Mouse (Mus musculus) right cerebral cortex, adult 2 months (tissue): ENCODE measurements around the gene Fam171a2.
"Not testable (repeated sequence)": the region's sequence is repeated elsewhere in the genome, so short reads cannot be mapped to it uniquely, and the experiment has no call there.

ENCODE experiments used
- DNase-seq, 2 experiments: peaks; one replicate each; pipeline ENCODE4 v3.0.0; 2021 to 2022; ENCODE audit warnings: low spot score in 2 of 2

Fam171a2 gene

GRCm38 (mm10) chr11:102410345-102410744 lies 37.1 kb downstream of the Fam171a2 start:
- DNase-seq, result not testable (repeated sequence)

GRCm38 (mm10) chr11:102409795-102410330 lies 37.6 kb downstream of the Fam171a2 start:
- DNase-seq, result no peak

GRCm38 (mm10) chr11:102408888-102409794 lies 38.3 kb downstream of the Fam171a2 start:
- DNase-seq, result no peak

GRCm38 (mm10) chr11:102408344-102408876 lies 39.1 kb downstream of the Fam171a2 start:
- peak; percentile 97 to 98 for DNase-seq

GRCm38 (mm10) chr11:102407834-102408215 lies 39.7 kb downstream of the Fam171a2 start, which contains the start of gene Slc25a39:
Gene Slc25a39 (minus strand): TSS chr11:102407946.
- DNase-seq, result no peak

- DNase-seq, result peak; percentile 77 to 87
These were observed 40.3 kb downstream of the Fam171a2 start for GRCm38 (mm10) chr11:102406900-102407833.

GRCm38 (mm10) chr11:102406401-102406800 lies 41.1 kb downstream of the Fam171a2 start:
- no peak for DNase-seq

GRCm38 (mm10) chr11:102405544-102406285 lies 41.8 kb downstream of the Fam171a2 start:
- DNase-seq, result no peak

GRCm38 (mm10) chr11:102404161-102405010 lies 43.1 kb downstream of the Fam171a2 start:
- no peak for DNase-seq

- no peak for DNase-seq
These were observed 43.8 kb downstream of the Fam171a2 start for GRCm38 (mm10) chr11:102403657-102404056.

GRCm38 (mm10) chr11:102401898-102402500 lies 45.5 kb downstream of the Fam171a2 start:
- DNase-seq, result no peak

- no peak for DNase-seq
These were observed 46.9 kb downstream of the Fam171a2 start for GRCm38 (mm10) chr11:102400513-102401084.

- peak in 1 of 2 experiments; percentile 25 for DNase-seq
These were observed 47.8 kb downstream of the Fam171a2 start for GRCm38 (mm10) chr11:102399610-102400072.

GRCm38 (mm10) chr11:102399107-102399506 lies 48.4 kb downstream of the Fam171a2 start:
- DNase-seq, result no peak

GRCm38 (mm10) chr11:102398007-102398825 lies 49.3 kb downstream of the Fam171a2 start:
- peak in 1 of 2 experiments; percentile 33 for DNase-seq

- peak in 1 of 2 experiments; percentile 60 for DNase-seq
These were observed 50.8 kb downstream of the Fam171a2 start for GRCm38 (mm10) chr11:102396671-102397141.

GRCm38 (mm10) chr11:102396263-102396662 lies 51.2 kb downstream of the Fam171a2 start:
- DNase-seq, result peak in 1 of 2 experiments; percentile 41

- peak in 1 of 2 experiments; percentile 22 for DNase-seq
These were observed 52.2 kb downstream of the Fam171a2 start for GRCm38 (mm10) chr11:102395250-102395649.
